Mouse (Mus musculus) bone marrow, adult 2 months (tissue): ENCODE data around the gene Fam117b. TPM values are rescaled to one million over a fixed set of nuclear protein-coding genes. Genes with fewer than 3 reads are reported as not detected.
A peak's percentile ranks its signal among the peaks of the same experiment; 100 is the strongest.

Experiments used
- H3K27ac ChIP-seq: fragments of 200-500 bp; 2 replicates; pipeline ENCODE4 v1.5.1; 2012; ENCODE audit warnings: low read depth, mild to moderate bottlenecking, control low read depth, inconsistent platforms, low read length; ENCODE audit not compliant: control insufficient read depth, poor library complexity, insufficient read depth
- H3K4me1 ChIP-seq: fragments of 200-500 bp; 2 replicates; pipeline ENCODE4 v1.6.1; 2011; ENCODE audit warnings: low read length; ENCODE audit not compliant: control insufficient read depth, insufficient read depth
- H3K4me3 ChIP-seq: fragments of 200-500 bp; replicated peaks from 2 replicates; pipeline ENCODE3; 2011; ENCODE audit warnings: mild to moderate bottlenecking, low read depth, low read length, control low read depth; ENCODE audit not compliant: control insufficient read depth
- CTCF ChIP-seq: fragments of 200-500 bp; IDR thresholded peaks from 2 replicates; pipeline ENCODE4 v1.5.1; 2011; ENCODE audit warnings: low read length, control low read depth; ENCODE audit not compliant: control insufficient read depth, insufficient read depth
- POLR2A ChIP-seq: fragments of 200-500 bp; IDR thresholded peaks from 2 replicates; pipeline ENCODE4 v1.6.1; 2011; ENCODE audit warnings: low read depth, mild to moderate bottlenecking, control low read depth, low read length, borderline replicate concordance; ENCODE audit not compliant: control insufficient read depth
- WGBS: fragments of 180-500 bp; shearing (Covaris S2); methylation state at CpG from one replicate; pipeline ENCODE4 v1.1.7; 2018; 5-methylcytosine and 5-hydroxymethylcytosine counted together
- polyA plus RNA-seq: library from polyadenylated mRNA; stranded (reverse); fragments of >200 nt; gene quantifications from 2 replicates; pipeline ENCODE4 v1.2.4, GENCODE M21; 2011; ENCODE audit warnings: low replicate concordance; ENCODE audit not compliant: missing spikeins, insufficient read depth, insufficient read length

Gene Fam117b
- polyA plus RNA-seq, 1 experiment, result 12.0 TPM

DNA sequence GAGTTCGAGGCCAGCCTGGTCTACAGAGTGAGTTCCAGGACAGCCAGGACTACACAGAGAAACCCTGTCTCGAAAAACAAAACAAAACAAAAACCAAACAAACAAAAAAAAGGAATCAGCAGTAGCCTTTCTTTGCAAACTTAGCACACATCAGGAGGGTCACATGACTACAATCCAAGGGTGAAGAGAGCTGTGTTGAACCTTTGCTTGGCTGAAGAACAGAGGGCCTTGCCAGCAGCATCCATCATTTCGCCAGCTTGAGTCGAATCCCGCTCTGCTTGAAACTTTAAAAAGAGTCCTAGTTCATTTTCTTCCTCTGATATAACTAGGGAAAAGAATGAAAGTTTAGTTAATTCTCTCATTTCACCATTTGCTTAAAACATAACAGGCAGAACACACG lies 102.7 kb downstream of the Fam117b start:
- peaks cover 2% of the 10 kb centered on the region for H3K4me1 ChIP-seq
- no peak for TF ChIP-seq POLR2A
- TF ChIP-seq CTCF, result no peak
- no peak overlapping the region for H3K4me3 ChIP-seq
- 81% methylated on average over 6 of the region's 6 CpGs for WGBS
- peak overlapping the region; percentile 51; the same call in 1 of the 2 replicates for H3K27ac ChIP-seq

DNA sequence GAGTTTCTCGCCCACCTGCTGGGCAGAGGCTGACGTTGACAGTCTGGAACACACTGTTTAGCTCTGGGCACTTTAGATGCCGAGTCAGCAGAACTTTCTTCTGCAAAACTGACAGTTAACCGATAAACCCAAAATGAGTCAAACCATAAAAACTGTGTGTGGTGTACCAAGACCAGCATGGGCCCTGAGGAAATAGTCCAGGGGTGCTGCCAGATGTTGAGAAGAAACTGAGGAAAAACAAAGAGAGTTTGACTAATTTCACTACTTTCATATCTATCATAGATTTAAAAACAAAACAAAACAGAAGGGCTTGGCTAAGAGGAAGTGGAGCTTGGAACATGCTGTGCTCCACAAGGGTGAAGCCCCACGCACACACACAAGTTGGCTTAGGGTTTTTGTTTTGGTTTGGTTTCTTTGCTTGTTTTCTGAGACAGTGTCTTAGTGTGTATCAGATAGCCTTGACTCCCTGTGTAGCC lies 103.4 kb downstream of the Fam117b start:
- Histone ChIP-seq H3K4me1 (peaks cover 2% of the 10 kb centered on the region), H3K4me3 (peak overlapping the region; percentile 2), H3K27ac (no peak overlapping the region; the same call in 1 of the 2 replicates)
- no peak for TF ChIP-seq POLR2A
- 3% methylated on average over 5 of the region's 5 CpGs for WGBS

DNA sequence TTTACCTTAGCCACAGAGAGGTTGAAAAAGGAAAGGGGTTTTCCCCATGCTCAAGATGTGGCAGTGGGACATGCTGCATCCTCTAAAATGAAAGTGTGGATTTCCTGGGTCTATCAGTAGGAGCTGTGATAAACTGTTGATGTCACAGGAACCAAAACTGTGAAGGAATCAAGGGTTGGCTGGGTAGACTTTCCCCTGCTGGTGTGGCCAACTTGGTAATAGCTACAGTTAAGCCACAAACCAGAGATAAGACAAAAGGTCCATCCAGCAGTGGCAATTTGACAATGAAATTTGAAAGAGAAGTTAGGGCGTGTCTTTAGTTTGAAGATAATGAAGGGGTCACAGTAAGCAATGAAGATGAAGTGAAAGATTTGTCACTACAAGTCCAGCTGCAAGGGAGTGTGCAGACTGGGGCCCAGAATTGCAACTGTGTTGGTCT lies 104.2 kb downstream of the Fam117b start:
- Histone ChIP-seq H3K4me1 (peaks cover 2% of the 10 kb centered on the region), H3K4me3 (no peak overlapping the region), H3K27ac (peak overlapping the region; percentile 33; the same call in 1 of the 2 replicates)
- TF ChIP-seq CTCF, result no peak
- no peak for TF ChIP-seq POLR2A
- 48% methylated on average over 1 of the region's 1 CpGs for WGBS

Other genes with a start within 250 kb of the Fam117b start
- gene Sumo1, start 242.2 kb upstream of the Fam117b start, polyA plus RNA-seq, result 67.7 and 140 TPM in 2 replicates
- 108 and 150 TPM in 2 replicates for gene Nop58, start 228.0 kb upstream of the Fam117b start, polyA plus RNA-seq
- 1.1 and 5.1 TPM in 2 replicates for gene Bmpr2, start 149.6 kb upstream of the Fam117b start, polyA plus RNA-seq
- not detected in 2 replicates for gene Ica1l, start 130.2 kb downstream of the Fam117b start, polyA plus RNA-seq
- gene Carf, start 185.2 kb downstream of the Fam117b start, polyA plus RNA-seq, result 1.5 and 3.6 TPM in 2 replicates
- gene Wdr12, start 185.6 kb downstream of the Fam117b start, polyA plus RNA-seq, result 13.7 and 23.6 TPM in 2 replicates